Mouse (Mus musculus): ENCODE measurements around the gene Pkp4. TPM values are rescaled to one million over a fixed set of nuclear protein-coding genes. Genes with fewer than 3 reads are reported as not detected.

Pkp4 gene
- polyA plus RNA-seq, 2 experiments = 5.2 to 8.9 TPM

- Histone ChIP-seq H3K9me3 (ENCODE audit: control insufficient read depth, low read length) (no peaks in the 10 kb centered on the region), H3K4me1 (replicated peaks; ENCODE audit: control insufficient read depth in 2 of 2, insufficient read depth in 2 of 2, low read length in 1 of 2) (peaks cover 0 to 10% of the 10 kb centered on the region in 2 experiments; a peak in 3 of 4 replicates), H3K4me3 (ENCODE audit: insufficient read depth in 1 of 2, low read depth in 2 of 2, low read length in 2 of 2) (no peak overlapping the region), H3K36me3 (replicated peaks; ENCODE audit: control insufficient read depth, insufficient read depth, low read depth) (no peaks in the 10 kb centered on the region), H3K27ac (no peak overlapping the region), H3K27me3 (ENCODE audit: control insufficient read depth, insufficient read depth, low read length) (no peaks in the 10 kb centered on the region), H3K4me2 (ENCODE audit: low read depth) (no peak overlapping the region), H3K9ac (replicated peaks) (no peak overlapping the region; the same call in 1 of the 2 replicates)
- no peak for TF ChIP-seq EP300 (IDR thresholded peaks at IDR 0.05; ENCODE audit: low read depth)
- TF ChIP-seq CTCF (IDR thresholded peaks at IDR 0.05; ENCODE audit: low read depth) = no peak
- ATAC-seq (ENCODE audit: insufficient read depth) (no peak), DNase-seq (ENCODE audit: low read depth in 3 of 3, low spot score in 3 of 3) (no peak)
- 26% methylated on average over 5 of the region's 5 CpGs for WGBS (ENCODE audit: insufficient replicate concordance)
These were observed 10.9 kb downstream of the Pkp4 start for GRCm38 (mm10) chr2:59171533-59171932.

GRCm38 (mm10) chr2:59175926-59176325 is 15.3 kb downstream of the Pkp4 start:
- DNase-seq (ENCODE audit: low read depth in 3 of 3, low spot score in 3 of 3) (no peak), ATAC-seq (ENCODE audit: insufficient read depth) (no peak)
- peaks cover 0 to 13% of the 10 kb centered on the region in 2 experiments; a peak in 3 of 4 replicates for H3K4me1 ChIP-seq (replicated peaks; ENCODE audit: control insufficient read depth in 2 of 2, insufficient read depth in 2 of 2, low read length in 1 of 2)
- no peaks in the 10 kb centered on the region for H3K27me3 ChIP-seq (ENCODE audit: control insufficient read depth, insufficient read depth, low read length)
- no peak overlapping the region for H3K27ac ChIP-seq
- H3K36me3 ChIP-seq (replicated peaks; ENCODE audit: control insufficient read depth, insufficient read depth, low read depth) = no peaks in the 10 kb centered on the region
- no peaks in the 10 kb centered on the region for H3K9me3 ChIP-seq (ENCODE audit: control insufficient read depth, low read length)
- no peak overlapping the region for H3K4me2 ChIP-seq (ENCODE audit: low read depth)
- 67% methylated on average over 6 of the region's 6 CpGs for WGBS (ENCODE audit: insufficient replicate concordance)
- TF ChIP-seq EP300 (IDR thresholded peaks at IDR 0.05; ENCODE audit: low read depth) (no peak), CTCF (IDR thresholded peaks at IDR 0.05; ENCODE audit: low read depth) (no peak)
- H3K9ac ChIP-seq (replicated peaks) = no peak overlapping the region
- H3K4me3 ChIP-seq (ENCODE audit: insufficient read depth in 1 of 2, low read depth in 2 of 2, low read length in 2 of 2) = no peak overlapping the region

DNA sequence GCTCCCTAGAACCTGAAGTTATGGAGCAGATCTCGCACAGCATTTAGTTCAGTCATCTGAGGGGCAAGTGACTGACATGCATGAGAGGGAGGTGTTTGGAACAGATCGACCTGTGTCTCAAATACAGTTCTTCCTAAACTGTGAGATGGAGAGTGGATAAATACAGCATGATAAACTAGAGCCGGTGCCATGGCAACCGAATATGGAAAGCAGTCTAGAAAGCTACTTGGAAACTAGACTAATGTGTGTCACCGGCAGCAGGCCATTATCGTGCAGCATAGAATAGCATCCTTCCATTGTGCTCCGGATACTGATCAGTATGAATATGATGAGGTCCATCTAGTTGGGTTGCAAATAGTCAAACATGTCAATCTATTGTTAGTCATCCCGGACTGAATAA is 17.5 kb downstream of the Pkp4 start:
- 77% methylated on average over 8 of the region's 8 CpGs for WGBS (ENCODE audit: insufficient replicate concordance)
- DNase-seq (ENCODE audit: low read depth in 3 of 3, low spot score in 3 of 3) (no peak), ATAC-seq (ENCODE audit: insufficient read depth) (no peak)

GRCm38 (mm10) chr2:59178960-59179359 is 18.3 kb downstream of the Pkp4 start:
- H3K9ac ChIP-seq (replicated peaks) = no peak overlapping the region
- no peak for TF ChIP-seq EP300 (IDR thresholded peaks at IDR 0.05; ENCODE audit: low read depth)
- TF ChIP-seq CTCF (IDR thresholded peaks at IDR 0.05; ENCODE audit: low read depth) = no peak
- no peaks in the 10 kb centered on the region for H3K9me3 ChIP-seq (ENCODE audit: control insufficient read depth, low read length)
- 56% methylated on average over 4 of the region's 4 CpGs for WGBS (ENCODE audit: insufficient replicate concordance)
- H3K4me1 ChIP-seq (replicated peaks; ENCODE audit: control insufficient read depth in 2 of 2, insufficient read depth in 2 of 2, low read length in 1 of 2) = peaks cover 0 to 7% of the 10 kb centered on the region in 2 experiments; a peak in 2 of 4 replicates
- no peaks in the 10 kb centered on the region for H3K36me3 ChIP-seq (replicated peaks; ENCODE audit: control insufficient read depth, insufficient read depth, low read depth)
- H3K4me2 ChIP-seq (ENCODE audit: low read depth) = no peak overlapping the region
- H3K27ac ChIP-seq = no peak overlapping the region
- DNase-seq (ENCODE audit: low read depth in 3 of 3, low spot score in 3 of 3) = no peak
- no peak for ATAC-seq (ENCODE audit: insufficient read depth)
- H3K27me3 ChIP-seq (ENCODE audit: control insufficient read depth, insufficient read depth, low read length) = no peaks in the 10 kb centered on the region
- no peak overlapping the region for H3K4me3 ChIP-seq (ENCODE audit: insufficient read depth in 1 of 2, low read depth in 2 of 2, low read length in 2 of 2)

More for the DNA sequence above, 17.5 kb downstream of the Pkp4 start:
- no peaks in the 10 kb centered on the region for H3K27me3 ChIP-seq (ENCODE audit: control insufficient read depth, insufficient read depth, low read length)
- no peak overlapping the region for H3K9ac ChIP-seq (replicated peaks)
- no peak for TF ChIP-seq EP300 (IDR thresholded peaks at IDR 0.05; ENCODE audit: low read depth)
- no peak for TF ChIP-seq CTCF (IDR thresholded peaks at IDR 0.05; ENCODE audit: low read depth)
- H3K4me1 ChIP-seq (replicated peaks; ENCODE audit: control insufficient read depth in 2 of 2, insufficient read depth in 2 of 2, low read length in 1 of 2) = peaks cover 0 to 7% of the 10 kb centered on the region in 2 experiments; a peak in 2 of 4 replicates
- no peaks in the 10 kb centered on the region for H3K36me3 ChIP-seq (replicated peaks; ENCODE audit: control insufficient read depth, insufficient read depth, low read depth)
- H3K27ac ChIP-seq = no peak overlapping the region
- H3K9me3 ChIP-seq (ENCODE audit: control insufficient read depth, low read length) = no peaks in the 10 kb centered on the region
- H3K4me3 ChIP-seq (ENCODE audit: insufficient read depth in 1 of 2, low read depth in 2 of 2, low read length in 2 of 2) = no peak overlapping the region
- H3K4me2 ChIP-seq (ENCODE audit: low read depth) = no peak overlapping the region

DNA sequence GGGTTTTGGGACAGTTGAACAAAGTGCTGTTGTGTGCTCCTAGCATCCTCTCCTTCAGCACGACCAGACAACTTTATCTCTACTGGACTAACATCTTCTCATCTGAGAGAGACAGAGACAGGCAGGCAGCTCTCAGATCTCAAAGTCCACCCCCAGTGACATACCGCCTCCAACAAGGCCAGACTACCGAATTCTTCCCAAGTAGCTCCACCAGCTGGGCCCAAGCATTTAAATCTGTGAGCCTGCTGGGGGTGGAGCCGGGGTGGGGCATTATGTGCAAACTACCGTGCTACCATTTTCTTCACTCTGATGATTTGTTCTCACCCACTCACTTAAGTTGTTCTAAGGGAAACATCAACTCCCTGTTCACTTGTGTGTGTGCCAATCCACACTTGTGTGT is 18.8 kb downstream of the Pkp4 start:
- WGBS (ENCODE audit: insufficient replicate concordance) = 44% methylated on average over 5 of the region's 5 CpGs
- DNase-seq (ENCODE audit: low read depth in 3 of 3, low spot score in 3 of 3) = no peak
- Histone ChIP-seq H3K27ac (no peak overlapping the region), H3K4me3 (ENCODE audit: insufficient read depth in 1 of 2, low read depth in 2 of 2, low read length in 2 of 2) (no peak overlapping the region), H3K9ac (replicated peaks) (no peak overlapping the region), H3K27me3 (ENCODE audit: control insufficient read depth, insufficient read depth, low read length) (no peaks in the 10 kb centered on the region), H3K4me2 (ENCODE audit: low read depth) (no peak overlapping the region), H3K4me1 (replicated peaks; ENCODE audit: control insufficient read depth in 2 of 2, insufficient read depth in 2 of 2, low read length in 1 of 2) (peaks cover 0 to 7% of the 10 kb centered on the region in 2 experiments; a peak in 2 of 4 replicates), H3K36me3 (replicated peaks; ENCODE audit: control insufficient read depth, insufficient read depth, low read depth) (no peaks in the 10 kb centered on the region), H3K9me3 (ENCODE audit: control insufficient read depth, low read length) (no peaks in the 10 kb centered on the region)
- no peak for TF ChIP-seq CTCF (IDR thresholded peaks at IDR 0.05; ENCODE audit: low read depth)
- TF ChIP-seq EP300 (IDR thresholded peaks at IDR 0.05; ENCODE audit: low read depth) = no peak
- ATAC-seq (ENCODE audit: insufficient read depth) = no peak
